Mouse (Mus musculus): ENCODE results near the gene D630023F18Rik. TPM values are rescaled to one million over a fixed set of nuclear protein-coding genes. Genes with fewer than 3 reads are reported as not detected.

Gene D630023F18Rik
- polyA plus RNA-seq, 1 experiment, result 0.18 TPM

- no peak overlapping the region for H3K27ac ChIP-seq (ENCODE audit: control insufficient read depth, insufficient read depth, low read length)
- DNase-seq, result no peak
- H3K4me1 ChIP-seq (replicated peaks; ENCODE audit: control insufficient read depth, insufficient read depth, low read length), result no peaks in the 10 kb centered on the region
- 94% methylated on average over 5 of the region's 5 CpGs for WGBS
- H3K36me3 ChIP-seq (ENCODE audit: control insufficient read depth, insufficient read depth, low read length), result no peaks in the 10 kb centered on the region
- TF ChIP-seq POLR2A (IDR thresholded peaks at IDR 0.05; ENCODE audit: control insufficient read depth, extremely low read depth, insufficient read depth, low read length, poor library complexity), result no peak
- no peak for TF ChIP-seq CTCF (IDR thresholded peaks at IDR 0.05; ENCODE audit: borderline replicate concordance, control insufficient read depth, extremely low read depth, insufficient read depth, low read length, poor library complexity)
- no peak overlapping the region for H3K4me3 ChIP-seq (ENCODE audit: control insufficient read depth, insufficient read depth, low read length)
- H3K27me3 ChIP-seq (ENCODE audit: control insufficient read depth, insufficient read depth, low read length), result no peaks in the 10 kb centered on the region
Measured at GRCm38 (mm10) chr1:65113536-65114172, 9.4 kb downstream of the D630023F18Rik start.

GRCm38 (mm10) chr1:65112807-65113196 lies 10.2 kb downstream of the D630023F18Rik start:
- H3K4me1 ChIP-seq (replicated peaks; ENCODE audit: control insufficient read depth, insufficient read depth, low read length), result no peaks in the 10 kb centered on the region
- WGBS, result 82% methylated on average over 14 of the region's 14 CpGs
- no peak for TF ChIP-seq POLR2A (IDR thresholded peaks at IDR 0.05; ENCODE audit: control insufficient read depth, extremely low read depth, insufficient read depth, low read length, poor library complexity)
- TF ChIP-seq CTCF (IDR thresholded peaks at IDR 0.05; ENCODE audit: borderline replicate concordance, control insufficient read depth, extremely low read depth, insufficient read depth, low read length, poor library complexity), result no peak
- H3K36me3 ChIP-seq (ENCODE audit: control insufficient read depth, insufficient read depth, low read length), result no peaks in the 10 kb centered on the region
- H3K27me3 ChIP-seq (ENCODE audit: control insufficient read depth, insufficient read depth, low read length), result no peaks in the 10 kb centered on the region
- H3K4me3 ChIP-seq (ENCODE audit: control insufficient read depth, insufficient read depth, low read length), result no peak overlapping the region
- no peak overlapping the region for H3K27ac ChIP-seq (ENCODE audit: control insufficient read depth, insufficient read depth, low read length)
- no peak for DNase-seq

- TF ChIP-seq POLR2A (IDR thresholded peaks at IDR 0.05; ENCODE audit: control insufficient read depth, extremely low read depth, insufficient read depth, low read length, poor library complexity), result no peak
- no peak for TF ChIP-seq CTCF (IDR thresholded peaks at IDR 0.05; ENCODE audit: borderline replicate concordance, control insufficient read depth, extremely low read depth, insufficient read depth, low read length, poor library complexity)
- Histone ChIP-seq H3K4me1 (replicated peaks; ENCODE audit: control insufficient read depth, insufficient read depth, low read length) (no peaks in the 10 kb centered on the region), H3K27ac (ENCODE audit: control insufficient read depth, insufficient read depth, low read length) (no peak overlapping the region), H3K27me3 (ENCODE audit: control insufficient read depth, insufficient read depth, low read length) (no peaks in the 10 kb centered on the region), H3K36me3 (ENCODE audit: control insufficient read depth, insufficient read depth, low read length) (no peaks in the 10 kb centered on the region), H3K4me3 (ENCODE audit: control insufficient read depth, insufficient read depth, low read length) (no peak overlapping the region)
- 27% methylated on average over 8 of the region's 8 CpGs for WGBS
- DNase-seq, result peak; percentile 33
Measured at GRCm38 (mm10) chr1:65112031-65112806, 10.8 kb downstream of the D630023F18Rik start.

GRCm38 (mm10) chr1:65109756-65110435 lies 13.1 kb downstream of the D630023F18Rik start:
- TF ChIP-seq POLR2A (IDR thresholded peaks at IDR 0.05; ENCODE audit: control insufficient read depth, extremely low read depth, insufficient read depth, low read length, poor library complexity) (no peak), CTCF (IDR thresholded peaks at IDR 0.05; ENCODE audit: borderline replicate concordance, control insufficient read depth, extremely low read depth, insufficient read depth, low read length, poor library complexity) (no peak)
- no peaks in the 10 kb centered on the region for H3K27me3 ChIP-seq (ENCODE audit: control insufficient read depth, insufficient read depth, low read length)
- H3K4me1 ChIP-seq (replicated peaks; ENCODE audit: control insufficient read depth, insufficient read depth, low read length), result no peaks in the 10 kb centered on the region
- no peaks in the 10 kb centered on the region for H3K36me3 ChIP-seq (ENCODE audit: control insufficient read depth, insufficient read depth, low read length)
- no peak overlapping the region for H3K27ac ChIP-seq (ENCODE audit: control insufficient read depth, insufficient read depth, low read length)
- no peak overlapping the region for H3K4me3 ChIP-seq (ENCODE audit: control insufficient read depth, insufficient read depth, low read length)
- no peak for DNase-seq
- WGBS, result 86% methylated on average over 25 of the region's 25 CpGs

- Histone ChIP-seq H3K4me1 (replicated peaks; ENCODE audit: control insufficient read depth, insufficient read depth, low read length) (no peaks in the 10 kb centered on the region), H3K27me3 (ENCODE audit: control insufficient read depth, insufficient read depth, low read length) (no peaks in the 10 kb centered on the region), H3K4me3 (ENCODE audit: control insufficient read depth, insufficient read depth, low read length) (no peak overlapping the region), H3K36me3 (ENCODE audit: control insufficient read depth, insufficient read depth, low read length) (no peaks in the 10 kb centered on the region), H3K27ac (ENCODE audit: control insufficient read depth, insufficient read depth, low read length) (no peak overlapping the region)
- no peak for DNase-seq
- WGBS, result 94% methylated on average over 8 of the region's 8 CpGs
- no peak for TF ChIP-seq CTCF (IDR thresholded peaks at IDR 0.05; ENCODE audit: borderline replicate concordance, control insufficient read depth, extremely low read depth, insufficient read depth, low read length, poor library complexity)
- TF ChIP-seq POLR2A (IDR thresholded peaks at IDR 0.05; ENCODE audit: control insufficient read depth, extremely low read depth, insufficient read depth, low read length, poor library complexity), result no peak
Measured at GRCm38 (mm10) chr1:65109196-65109595, 13.8 kb downstream of the D630023F18Rik start.

- no peak overlapping the region for H3K4me3 ChIP-seq (ENCODE audit: control insufficient read depth, insufficient read depth, low read length)
- no peaks in the 10 kb centered on the region for H3K36me3 ChIP-seq (ENCODE audit: control insufficient read depth, insufficient read depth, low read length)
- no peaks in the 10 kb centered on the region for H3K27me3 ChIP-seq (ENCODE audit: control insufficient read depth, insufficient read depth, low read length)
- DNase-seq, result no peak
- H3K4me1 ChIP-seq (replicated peaks; ENCODE audit: control insufficient read depth, insufficient read depth, low read length), result no peaks in the 10 kb centered on the region
- WGBS, result 76% methylated on average over 10 of the region's 10 CpGs
- TF ChIP-seq CTCF (IDR thresholded peaks at IDR 0.05; ENCODE audit: borderline replicate concordance, control insufficient read depth, extremely low read depth, insufficient read depth, low read length, poor library complexity), result no peak
- TF ChIP-seq POLR2A (IDR thresholded peaks at IDR 0.05; ENCODE audit: control insufficient read depth, extremely low read depth, insufficient read depth, low read length, poor library complexity), result no peak
- no peak overlapping the region for H3K27ac ChIP-seq (ENCODE audit: control insufficient read depth, insufficient read depth, low read length)
Measured at GRCm38 (mm10) chr1:65107654-65108279, 15.2 kb downstream of the D630023F18Rik start.

All from thymus, adult 2 months (tissue).